Mouse (Mus musculus): Measurements from ENCODE around the gene Olfr310.

DNA sequence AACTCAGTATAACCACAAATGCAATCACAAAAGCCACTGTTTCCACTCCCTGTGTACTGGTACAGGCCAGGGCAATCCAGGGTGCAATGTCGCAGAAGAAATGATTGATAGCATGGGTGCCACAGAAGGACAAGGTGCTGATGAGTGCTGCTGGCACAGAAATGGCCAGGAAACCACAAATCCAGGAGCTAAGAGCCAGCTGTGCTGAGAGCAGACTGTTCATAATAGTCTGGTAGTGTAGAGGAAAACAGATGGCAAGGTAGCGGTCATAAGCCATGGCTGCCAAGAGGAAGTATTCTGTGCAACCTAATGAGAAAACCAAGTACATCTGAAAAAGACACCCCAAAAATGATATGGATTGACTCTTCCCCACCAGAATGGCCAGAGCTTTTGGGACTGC, 44.4 kb upstream of the Olfr310 start:
- TF ChIP-seq CTCF (IDR thresholded peaks at IDR 0.05; ENCODE audit: low read depth, low read length): no peak
- TF ChIP-seq EP300 (IDR thresholded peaks at IDR 0.05; ENCODE audit: insufficient read depth, low read depth, low read length): no peak
- no peak for TF ChIP-seq POLR2A (IDR thresholded peaks at IDR 0.05; ENCODE audit: insufficient read depth, low read length)

Data from ES-Bruce4 (cell line).